Mouse (Mus musculus) embryonic fibroblast, embryonic 13.5 days (primary cell): ENCODE measurements at regions not wholly inside any gene's neighbourhood (a gene's known extent, or its start where the extent isn't known, plus 50 kb on each side); places are given as distances from the start of the nearest gene placed in this dataset.

Experiments
- CTCF ChIP-seq: IDR thresholded peaks from 2 replicates; pipeline ENCODE4 v1.5.1; 2011; ENCODE audit warnings: mild to moderate bottlenecking, control low read depth, low read length, moderate library complexity, borderline replicate concordance; ENCODE audit not compliant: insufficient read depth
- POLR2A ChIP-seq: IDR thresholded peaks from 2 replicates; pipeline ENCODE4 v1.6.1; 2011; ENCODE audit warnings: low read depth, mild to moderate bottlenecking, control low read depth, low read length, moderate library complexity

DNA sequence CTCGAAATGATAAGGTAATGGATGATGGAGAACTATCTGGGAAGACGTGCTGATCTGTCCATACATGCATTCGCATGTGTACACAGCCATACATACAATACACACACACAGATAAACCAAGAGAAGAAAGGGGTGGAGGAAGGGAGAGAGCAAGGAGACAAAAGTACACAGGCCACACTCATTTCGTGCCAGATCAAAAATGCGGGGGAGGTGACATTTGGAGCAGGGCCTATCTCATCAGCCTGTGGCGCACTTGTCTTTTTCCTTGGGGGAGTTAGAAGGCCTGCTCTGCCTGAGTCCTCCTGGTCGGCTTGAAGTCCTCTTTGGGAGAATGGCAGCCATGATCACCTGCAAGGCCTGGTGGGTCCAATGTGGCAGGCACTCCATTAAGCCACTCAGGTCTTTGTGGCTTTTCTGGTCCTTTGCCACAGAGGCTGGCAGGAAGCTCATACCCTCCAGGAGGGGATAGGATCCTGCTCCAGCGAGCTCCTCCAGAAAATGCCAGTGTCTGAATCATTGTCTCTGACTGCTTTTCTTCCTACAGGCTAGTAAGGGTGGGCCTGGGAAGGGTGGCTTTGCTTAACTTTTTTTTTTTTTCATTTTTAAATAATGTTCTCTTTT lies 203.0 kb upstream of the Spdye4c start:
- TF ChIP-seq CTCF (no peak), POLR2A (no peak)
